Mouse (Mus musculus): ENCODE data around the gene Rnh1. TPM values are rescaled to one million over a fixed set of nuclear protein-coding genes. Genes with fewer than 3 reads are reported as not detected.
A peak's percentile ranks its signal among the peaks of the same experiment; 100 is the strongest.

Rnh1 gene
- polyA plus RNA-seq, 1 experiment, result 49.5 TPM

GRCm38 (mm10) chr7:141213133-141213532 is 40.5 kb upstream of the Rnh1 start:
- no peak overlapping the region for H3K4me3 ChIP-seq (ENCODE audit: insufficient read depth, low read depth, low read length)
- H3K27ac ChIP-seq (replicated peaks; ENCODE audit: low read depth, low read length), result no peak overlapping the region
- H3K4me1 ChIP-seq (ENCODE audit: control insufficient read depth, insufficient read depth, insufficient read length, low read length), result peaks cover 5% of the 10 kb centered on the region

- Histone ChIP-seq H3K27ac (replicated peaks; ENCODE audit: low read depth, low read length) (no peak overlapping the region), H3K4me1 (ENCODE audit: control insufficient read depth, insufficient read depth, insufficient read length, low read length) (no peaks in the 10 kb centered on the region), H3K4me3 (ENCODE audit: insufficient read depth, low read depth, low read length) (no peak overlapping the region)
Measured at GRCm38 (mm10) chr7:141210606-141211131, 38.0 kb upstream of the Rnh1 start.

GRCm38 (mm10) chr7:141210137-141210536 is 37.5 kb upstream of the Rnh1 start:
- Histone ChIP-seq H3K27ac (replicated peaks; ENCODE audit: low read depth, low read length) (no peak overlapping the region), H3K4me1 (ENCODE audit: control insufficient read depth, insufficient read depth, insufficient read length, low read length) (no peaks in the 10 kb centered on the region), H3K4me3 (ENCODE audit: insufficient read depth, low read depth, low read length) (no peak overlapping the region)

GRCm38 (mm10) chr7:141209526-141209925 is 36.9 kb upstream of the Rnh1 start:
- no peak overlapping the region for H3K27ac ChIP-seq (replicated peaks; ENCODE audit: low read depth, low read length)
- no peaks in the 10 kb centered on the region for H3K4me1 ChIP-seq (ENCODE audit: control insufficient read depth, insufficient read depth, insufficient read length, low read length)

GRCm38 (mm10) chr7:141206182-141206937 is 33.7 kb upstream of the Rnh1 start:
- H3K27ac ChIP-seq (replicated peaks; ENCODE audit: low read depth, low read length), result no peak overlapping the region
- H3K4me1 ChIP-seq (ENCODE audit: control insufficient read depth, insufficient read depth, insufficient read length, low read length), result no peaks in the 10 kb centered on the region
- no peak overlapping the region for H3K4me3 ChIP-seq (ENCODE audit: insufficient read depth, low read depth, low read length)

More at GRCm38 (mm10) chr7:141209526-141209925, 36.9 kb upstream of the Rnh1 start:
- no peak overlapping the region for H3K4me3 ChIP-seq (ENCODE audit: insufficient read depth, low read depth, low read length)

- Histone ChIP-seq H3K4me1 (ENCODE audit: control insufficient read depth, insufficient read depth, insufficient read length, low read length) (no peaks in the 10 kb centered on the region), H3K4me3 (ENCODE audit: insufficient read depth, low read depth, low read length) (no peak overlapping the region), H3K27ac (replicated peaks; ENCODE audit: low read depth, low read length) (no peak overlapping the region)
Measured at GRCm38 (mm10) chr7:141205504-141205903, 32.8 kb upstream of the Rnh1 start.

GRCm38 (mm10) chr7:141204546-141204945 is 31.9 kb upstream of the Rnh1 start:
- H3K4me3 ChIP-seq (ENCODE audit: insufficient read depth, low read depth, low read length), result no peak overlapping the region
- H3K4me1 ChIP-seq (ENCODE audit: control insufficient read depth, insufficient read depth, insufficient read length, low read length), result no peaks in the 10 kb centered on the region
- H3K27ac ChIP-seq (replicated peaks; ENCODE audit: low read depth, low read length), result no peak overlapping the region

GRCm38 (mm10) chr7:141198121-141198520 is 25.5 kb upstream of the Rnh1 start:
- peaks cover 3% of the 10 kb centered on the region; the same call in 1 of the 2 replicates for H3K4me1 ChIP-seq (ENCODE audit: control insufficient read depth, insufficient read depth, insufficient read length, low read length)
- no peak overlapping the region for H3K4me3 ChIP-seq (ENCODE audit: insufficient read depth, low read depth, low read length)
- H3K27ac ChIP-seq (replicated peaks; ENCODE audit: low read depth, low read length), result no peak overlapping the region

GRCm38 (mm10) chr7:141196619-141197282 is 24.1 kb upstream of the Rnh1 start:
- Histone ChIP-seq H3K4me3 (ENCODE audit: insufficient read depth, low read depth, low read length) (no peak overlapping the region), H3K4me1 (ENCODE audit: control insufficient read depth, insufficient read depth, insufficient read length, low read length) (peaks cover 13% of the 10 kb centered on the region), H3K27ac (replicated peaks; ENCODE audit: low read depth, low read length) (no peak overlapping the region)

- peaks cover 17% of the 10 kb centered on the region for H3K4me1 ChIP-seq (ENCODE audit: control insufficient read depth, insufficient read depth, insufficient read length, low read length)
- H3K27ac ChIP-seq (replicated peaks; ENCODE audit: low read depth, low read length), result no peak overlapping the region
- H3K4me3 ChIP-seq (ENCODE audit: insufficient read depth, low read depth, low read length), result no peak overlapping the region
Measured at GRCm38 (mm10) chr7:141195754-141196153, 23.1 kb upstream of the Rnh1 start.

GRCm38 (mm10) chr7:141194830-141195229 is 22.2 kb upstream of the Rnh1 start:
- H3K4me3 ChIP-seq (ENCODE audit: insufficient read depth, low read depth, low read length), result peak overlapping the region; percentile 69
- H3K27ac ChIP-seq (replicated peaks; ENCODE audit: low read depth, low read length), result no peak overlapping the region
- peaks cover 17% of the 10 kb centered on the region for H3K4me1 ChIP-seq (ENCODE audit: control insufficient read depth, insufficient read depth, insufficient read length, low read length)

- peak overlapping the region; percentile 69 for H3K4me3 ChIP-seq (ENCODE audit: insufficient read depth, low read depth, low read length)
- peak overlapping the region; percentile 2; the same call in 1 of the 2 replicates for H3K27ac ChIP-seq (replicated peaks; ENCODE audit: low read depth, low read length)
- peaks cover 17% of the 10 kb centered on the region for H3K4me1 ChIP-seq (ENCODE audit: control insufficient read depth, insufficient read depth, insufficient read length, low read length)
Measured at GRCm38 (mm10) chr7:141194409-141194808, 21.8 kb upstream of the Rnh1 start.

GRCm38 (mm10) chr7:141193948-141194347 is 21.3 kb upstream of the Rnh1 start, which contains the start of the genes Hras and Lrrc56:
Gene Hras, minus strand, starts transcription at chr7:141194005.
Gene Lrrc56, plus strand, starts transcription at chr7:141194157.
- peak within 1 kb of the TSS; percentile 99 for H3K4me3 ChIP-seq (ENCODE audit: insufficient read depth, low read depth, low read length)
- peak within 1 kb of the TSS; percentile 46 for H3K27ac ChIP-seq (replicated peaks; ENCODE audit: low read depth, low read length)
- peaks cover 17% of the 10 kb centered on the region for H3K4me1 ChIP-seq (ENCODE audit: control insufficient read depth, insufficient read depth, insufficient read length, low read length)

GRCm38 (mm10) chr7:141193348-141193856 is 20.7 kb upstream of the Rnh1 start:
- Histone ChIP-seq H3K27ac (replicated peaks; ENCODE audit: low read depth, low read length) (peak overlapping the region; percentile 46), H3K4me1 (ENCODE audit: control insufficient read depth, insufficient read depth, insufficient read length, low read length) (peaks cover 17% of the 10 kb centered on the region), H3K4me3 (ENCODE audit: insufficient read depth, low read depth, low read length) (peak overlapping the region; percentile 99)

GRCm38 (mm10) chr7:141192776-141193347 is 20.2 kb upstream of the Rnh1 start:
- Histone ChIP-seq H3K27ac (replicated peaks; ENCODE audit: low read depth, low read length) (peak overlapping the region; percentile 46), H3K4me3 (ENCODE audit: insufficient read depth, low read depth, low read length) (peak overlapping the region; percentile 99), H3K4me1 (ENCODE audit: control insufficient read depth, insufficient read depth, insufficient read length, low read length) (peaks cover 17% of the 10 kb centered on the region)

All from brown adipose tissue, adult 24 weeks (tissue).